Mouse (Mus musculus) lung, embryonic 15.5 days (tissue): Measurements from ENCODE around the gene Cnmd. TPM values are rescaled to one million over a fixed set of nuclear protein-coding genes. Genes with fewer than 3 reads are reported as not detected.

Experiments used
- ATAC-seq: fragments of 200-750 bp; cut with Nextera tagmentation; 2 replicates; pipeline ENCODE4 v1.8.0; 2017; ENCODE audit warnings: moderate number of reproducible peaks, borderline replicate concordance; ENCODE audit not compliant: low FRiP score, low TSS enrichment; ENCODE audit errors: extremely low read depth
- H3K27ac ChIP-seq: fragments of 300-500 bp; sonication (generic); 2 replicates; pipeline ENCODE4 v1.5.1; 2015; ENCODE audit warnings: moderate library complexity, mild to moderate bottlenecking, inconsistent platforms
- H3K27me3 ChIP-seq: fragments of 300-500 bp; sonication (generic); 2 replicates; pipeline ENCODE4 v1.6.1; 2015; ENCODE audit warnings: inconsistent platforms
- H3K36me3 ChIP-seq: fragments of 300-500 bp; sonication (generic); 2 replicates; pipeline ENCODE4 v1.6.1; 2015; ENCODE audit warnings: inconsistent platforms
- H3K4me1 ChIP-seq: fragments of 300-500 bp; sonication (generic); 2 replicates; pipeline ENCODE4 v1.6.1; 2015; ENCODE audit warnings: inconsistent platforms
- H3K4me2 ChIP-seq: fragments of 300-500 bp; sonication (generic); 2 replicates; pipeline ENCODE4 v1.6.1; 2015; ENCODE audit warnings: inconsistent platforms, mild to moderate bottlenecking, moderate library complexity
- H3K4me3 ChIP-seq: fragments of 300-500 bp; sonication (generic); 2 replicates; pipeline ENCODE4 v1.5.1; 2015; ENCODE audit warnings: mild to moderate bottlenecking, inconsistent platforms
- H3K9ac ChIP-seq: fragments of 300-500 bp; sonication (generic); 2 replicates; pipeline ENCODE4 v1.6.1; 2015; ENCODE audit warnings: inconsistent platforms
- H3K9me3 ChIP-seq: fragments of 300-500 bp; sonication (generic); 2 replicates; pipeline ENCODE4 v1.6.1; 2016; ENCODE audit warnings: inconsistent platforms
- WGBS: fragments of 180-500 bp; shearing (Covaris S2); methylation state at CpG from one replicate; pipeline ENCODE4 v1.1.7; 2015; 5-methylcytosine and 5-hydroxymethylcytosine counted together
- polyA plus RNA-seq: library from polyadenylated mRNA; unstranded; fragments of >200 nt; fragmentation: Nextera tagmentation; extraction: Ambion mirVana; gene quantifications from 2 replicates; pipeline ENCODE4 v1.2.1, GENCODE M21; 2015

Gene Cnmd
- polyA plus RNA-seq, 1 experiment from 2014 or later = 11.5 TPM

DNA sequence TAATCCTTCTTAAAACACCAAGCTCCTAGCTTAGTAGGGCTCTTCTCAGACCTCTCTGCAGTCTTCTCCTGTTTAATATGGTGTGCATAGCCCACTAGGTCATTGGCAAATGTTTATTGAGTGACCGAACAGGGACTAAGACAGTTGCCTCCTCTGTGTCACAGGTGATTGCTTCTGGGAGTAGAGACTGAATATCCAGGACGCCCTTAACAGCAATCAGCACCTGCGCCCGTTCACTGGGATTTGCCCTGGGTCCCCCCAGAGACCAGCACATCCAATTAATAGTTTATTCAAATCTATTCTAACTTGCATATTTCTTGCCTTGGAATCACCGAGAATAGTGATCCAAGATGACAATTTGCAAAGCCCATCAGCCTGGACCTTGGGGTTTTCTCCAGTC lies 10.6 kb upstream of the Cnmd start:
- H3K4me2 ChIP-seq = no peak overlapping the region
- 78% methylated on average over 5 of the region's 5 CpGs for WGBS
- no peak overlapping the region for H3K27ac ChIP-seq
- H3K27me3 ChIP-seq = no peaks in the 10 kb centered on the region
- H3K9ac ChIP-seq = no peak overlapping the region
- no peak for ATAC-seq
- no peaks in the 10 kb centered on the region for H3K36me3 ChIP-seq
- no peaks in the 10 kb centered on the region for H3K9me3 ChIP-seq
- H3K4me1 ChIP-seq = peaks cover 7% of the 10 kb centered on the region; the same call in 1 of the 2 replicates
- H3K4me3 ChIP-seq = no peak overlapping the region

DNA sequence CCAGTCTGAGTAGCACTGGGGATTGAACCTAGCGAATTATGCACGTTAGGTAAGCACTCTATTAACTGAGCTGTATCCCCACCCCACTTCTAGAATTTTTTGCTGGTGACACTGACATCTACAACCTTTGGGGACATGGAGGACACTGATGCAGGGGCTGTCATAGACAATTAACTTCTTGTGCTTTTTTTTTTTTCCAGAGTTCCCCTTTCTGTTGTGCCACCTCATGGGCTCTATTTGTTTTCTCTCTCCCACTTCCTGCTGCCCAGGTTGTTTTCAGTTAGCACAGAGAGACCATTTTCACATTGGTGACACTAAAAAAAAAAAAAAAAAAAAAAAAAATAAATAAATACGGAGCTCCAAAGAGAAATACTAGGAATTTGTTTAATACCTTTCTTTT lies 9.0 kb upstream of the Cnmd start:
- WGBS = 90% methylated on average over 3 of the region's 3 CpGs
- Histone ChIP-seq H3K4me3 (no peak overlapping the region), H3K4me2 (no peak overlapping the region), H3K4me1 (no peaks in the 10 kb centered on the region), H3K27ac (no peak overlapping the region), H3K9me3 (no peaks in the 10 kb centered on the region), H3K9ac (no peak overlapping the region), H3K36me3 (no peaks in the 10 kb centered on the region), H3K27me3 (no peaks in the 10 kb centered on the region)
- no peak for ATAC-seq

DNA sequence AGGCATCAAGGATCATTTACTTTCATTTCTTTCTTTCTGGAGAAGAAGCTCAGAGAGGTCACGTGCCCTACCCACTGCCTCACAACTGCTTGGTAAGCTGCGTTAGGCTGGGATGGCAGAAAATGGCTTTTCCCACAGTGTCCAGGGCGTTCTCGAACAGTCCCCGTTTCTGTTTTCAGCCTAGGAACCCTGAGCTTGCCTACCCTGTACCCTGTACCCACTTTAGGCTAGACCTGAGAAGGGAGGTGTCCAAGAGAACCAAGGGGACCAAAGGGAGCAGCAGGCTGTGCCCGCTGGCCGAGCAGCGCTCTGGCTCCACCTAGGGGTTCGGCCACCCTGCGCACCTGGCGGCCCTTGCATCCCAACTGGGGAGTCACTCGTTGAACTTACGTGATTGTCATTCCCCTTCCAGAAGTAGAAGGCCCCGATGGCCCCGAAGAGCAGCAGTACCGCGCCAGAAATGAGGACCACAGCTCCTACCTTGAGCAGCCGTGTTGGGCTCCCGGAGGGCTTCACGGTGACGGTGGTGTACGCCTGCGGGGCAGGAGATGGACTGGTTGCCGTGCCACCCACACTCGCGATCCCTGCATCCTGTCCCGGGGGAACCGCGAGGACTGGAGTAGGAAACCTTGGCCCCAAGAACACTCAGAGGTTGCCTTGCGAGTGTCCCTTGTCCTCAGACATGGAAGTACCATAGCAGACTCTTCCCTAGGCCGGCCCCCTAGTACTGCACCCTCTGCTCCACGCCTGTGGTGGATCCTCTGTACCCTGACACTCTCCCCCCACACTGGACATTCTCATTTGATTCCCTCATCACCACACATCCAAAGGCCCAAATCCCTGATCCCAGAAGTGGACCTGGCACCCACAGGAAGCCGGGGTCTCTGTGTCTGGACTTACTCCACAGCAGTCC lies 709 bp downstream of the Cnmd start:
- Histone ChIP-seq H3K27ac (peak overlapping the region; percentile 72), H3K9ac (no peak overlapping the region), H3K36me3 (no peaks in the 10 kb centered on the region), H3K9me3 (no peaks in the 10 kb centered on the region), H3K27me3 (no peaks in the 10 kb centered on the region), H3K4me3 (peak overlapping the region; percentile 32), H3K4me1 (0 out of 2 replicates have a peak, but pooled peaks cover 3% of the 10 kb centered on the region), H3K4me2 (peak overlapping the region; percentile 56)
- peak; percentile 79 for ATAC-seq
- WGBS = 15% methylated on average over 33 of the region's 33 CpGs

DNA sequence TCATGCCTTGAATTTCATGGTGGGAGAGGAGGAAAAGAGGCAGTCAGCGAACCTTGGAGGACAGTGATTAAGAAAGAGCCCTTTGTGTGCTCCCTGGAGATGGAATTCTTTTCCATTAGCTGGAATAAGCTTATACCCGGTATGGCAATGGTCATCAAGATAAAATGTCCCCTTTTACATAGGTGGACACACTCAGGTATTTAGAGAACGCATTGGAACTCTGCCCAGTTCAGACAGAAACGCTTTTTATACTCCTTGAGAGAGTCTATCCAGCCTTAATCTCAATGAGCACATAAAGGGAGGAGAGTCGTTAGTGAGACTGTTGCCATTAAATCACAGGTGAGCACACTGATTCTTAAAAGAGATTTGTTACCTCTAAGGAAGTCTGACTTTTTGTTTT lies 1.5 kb downstream of the Cnmd start:
- ATAC-seq = peak; percentile 78; the same call in 1 of the 2 replicates
- H3K36me3 ChIP-seq = no peaks in the 10 kb centered on the region
- H3K9me3 ChIP-seq = no peaks in the 10 kb centered on the region
- H3K9ac ChIP-seq = no peak overlapping the region
- no peaks in the 10 kb centered on the region for H3K27me3 ChIP-seq
- H3K4me2 ChIP-seq = peak overlapping the region; percentile 56
- WGBS = 39% methylated on average over 5 of the region's 5 CpGs
- H3K4me1 ChIP-seq = 0 out of 2 replicates have a peak, but pooled peaks cover 3% of the 10 kb centered on the region
- H3K27ac ChIP-seq = peak overlapping the region; percentile 72
- H3K4me3 ChIP-seq = no peak overlapping the region

DNA sequence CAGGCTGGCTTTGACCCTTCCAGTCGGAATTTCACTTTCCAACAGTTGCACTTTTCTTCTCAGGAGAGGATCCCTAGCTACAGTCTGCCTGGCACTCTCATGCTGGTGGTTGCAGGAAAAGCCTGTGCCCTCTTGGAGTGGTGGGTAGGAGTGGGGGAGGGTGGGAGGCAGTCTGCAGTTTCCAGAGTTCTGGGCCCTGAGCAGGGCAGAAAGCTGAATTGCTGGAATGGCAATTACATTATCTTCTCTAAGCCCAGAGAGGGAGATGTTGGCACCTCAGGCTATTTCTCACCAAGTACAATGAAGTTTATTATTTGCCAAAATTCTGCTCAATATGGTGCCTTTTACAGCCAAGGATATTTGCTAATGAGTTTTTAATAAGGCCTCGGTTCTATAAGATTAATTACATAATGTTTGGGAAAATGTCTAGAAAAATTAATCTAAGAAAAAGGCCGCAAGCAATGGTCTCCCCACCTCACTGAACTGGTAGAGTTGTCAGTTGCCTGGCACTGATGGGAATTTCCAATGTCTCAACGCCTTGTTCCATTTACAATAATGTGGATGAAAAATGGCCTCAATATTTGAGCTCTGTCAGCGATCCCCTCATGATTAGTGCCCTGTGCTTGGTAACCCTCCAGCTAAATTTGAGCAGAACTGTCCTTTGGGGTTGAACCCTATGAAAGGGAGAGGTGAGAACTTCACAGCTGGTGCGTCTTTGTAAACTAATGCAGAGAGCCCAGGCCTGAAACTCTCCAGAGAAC lies 3.0 kb downstream of the Cnmd start:
- WGBS = 76% methylated on average over 6 of the region's 6 CpGs
- H3K27ac ChIP-seq = no peak overlapping the region

DNA sequence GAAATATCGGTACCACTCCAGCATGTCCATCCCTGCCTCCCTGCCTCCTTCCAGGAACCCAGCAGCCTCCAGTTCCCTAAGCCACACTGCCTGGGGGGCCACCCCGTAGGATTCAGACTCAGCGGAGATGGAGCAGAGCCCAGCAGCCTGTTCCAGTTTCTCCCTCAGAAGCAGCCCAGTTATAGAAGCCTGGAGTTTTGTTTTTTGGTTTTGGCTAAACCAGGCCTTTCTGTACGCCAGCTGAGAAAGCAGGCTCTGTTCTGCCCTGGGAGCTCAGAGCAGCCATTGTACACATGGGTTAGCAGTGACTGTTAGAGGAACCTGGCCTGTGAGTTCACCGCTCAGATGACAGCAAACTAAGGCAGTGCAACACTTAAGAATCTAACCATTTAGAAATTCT lies 3.7 kb downstream of the Cnmd start:
- no peak for ATAC-seq
- Histone ChIP-seq H3K4me2 (no peak overlapping the region), H3K9me3 (no peaks in the 10 kb centered on the region), H3K36me3 (no peaks in the 10 kb centered on the region), H3K9ac (no peak overlapping the region), H3K4me1 (0 out of 2 replicates have a peak, but pooled peaks cover 3% of the 10 kb centered on the region), H3K4me3 (no peak overlapping the region), H3K27me3 (no peaks in the 10 kb centered on the region), H3K27ac (no peak overlapping the region)
- 72% methylated on average over 5 of the region's 5 CpGs for WGBS

More for the DNA sequence above, 3.0 kb downstream of the Cnmd start:
- Histone ChIP-seq H3K9me3 (no peaks in the 10 kb centered on the region), H3K4me3 (no peak overlapping the region), H3K27me3 (no peaks in the 10 kb centered on the region), H3K36me3 (no peaks in the 10 kb centered on the region), H3K9ac (no peak overlapping the region), H3K4me2 (no peak overlapping the region), H3K4me1 (0 out of 2 replicates have a peak, but pooled peaks cover 3% of the 10 kb centered on the region)
- no peak for ATAC-seq

DNA sequence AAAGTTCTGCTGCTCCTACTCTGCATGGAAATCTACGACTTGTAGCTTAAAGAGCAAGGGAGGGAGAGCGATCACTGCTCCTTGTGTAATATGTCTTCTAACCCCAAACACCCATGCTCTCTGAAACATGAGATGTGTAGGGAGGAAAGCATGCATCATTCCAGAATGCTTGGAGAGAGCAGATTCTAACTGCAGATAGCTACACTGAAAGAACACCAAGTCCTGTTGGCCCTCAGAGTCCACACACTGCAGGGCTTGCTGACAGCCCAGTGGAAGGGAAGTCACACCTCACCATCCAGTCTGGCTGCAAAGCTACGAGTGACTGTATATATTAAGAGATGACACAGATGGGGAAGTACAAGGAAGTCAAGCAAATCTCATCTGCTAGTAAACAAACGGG lies 9.3 kb downstream of the Cnmd start:
- 36% methylated on average over 4 of the region's 4 CpGs for WGBS
- no peak overlapping the region for H3K9ac ChIP-seq
- no peak overlapping the region for H3K4me3 ChIP-seq
- H3K27ac ChIP-seq = no peak overlapping the region
- H3K36me3 ChIP-seq = no peaks in the 10 kb centered on the region
- H3K27me3 ChIP-seq = no peaks in the 10 kb centered on the region
- H3K9me3 ChIP-seq = no peaks in the 10 kb centered on the region
- no peak overlapping the region for H3K4me2 ChIP-seq
- peak; percentile 82; the same call in 1 of the 2 replicates for ATAC-seq
- peaks cover 7% of the 10 kb centered on the region; the same call in 1 of the 2 replicates for H3K4me1 ChIP-seq

DNA sequence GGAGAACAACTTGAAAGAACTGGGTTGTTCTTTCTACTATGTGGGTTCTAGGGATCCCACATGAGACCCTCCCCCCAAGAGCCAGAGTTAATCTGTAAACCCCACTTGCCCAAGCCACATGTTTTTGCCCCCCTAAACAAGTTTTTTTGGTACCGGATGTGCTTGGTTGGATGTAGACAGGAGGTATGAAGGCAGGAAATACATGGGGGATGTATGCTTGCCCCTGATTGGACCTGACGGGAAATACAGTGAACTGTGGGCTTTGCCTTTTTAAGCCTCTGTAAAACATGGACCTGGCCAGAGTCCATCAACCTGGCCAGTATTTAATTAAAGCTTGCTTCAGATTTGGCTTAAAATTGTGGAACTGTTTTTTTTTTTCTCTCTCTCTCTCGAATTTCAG lies 12.3 kb downstream of the Cnmd start:
- H3K4me1 ChIP-seq = peaks cover 7% of the 10 kb centered on the region; the same call in 1 of the 2 replicates
- H3K27me3 ChIP-seq = peaks cover 9% of the 10 kb centered on the region; the same call in 1 of the 2 replicates
- no peaks in the 10 kb centered on the region for H3K9me3 ChIP-seq
- no peak overlapping the region for H3K4me3 ChIP-seq
- WGBS = 47% methylated on average over 3 of the region's 3 CpGs
- H3K27ac ChIP-seq = no peak overlapping the region
- ATAC-seq = no peak
- H3K9ac ChIP-seq = no peak overlapping the region
- no peaks in the 10 kb centered on the region for H3K36me3 ChIP-seq
- H3K4me2 ChIP-seq = no peak overlapping the region

DNA sequence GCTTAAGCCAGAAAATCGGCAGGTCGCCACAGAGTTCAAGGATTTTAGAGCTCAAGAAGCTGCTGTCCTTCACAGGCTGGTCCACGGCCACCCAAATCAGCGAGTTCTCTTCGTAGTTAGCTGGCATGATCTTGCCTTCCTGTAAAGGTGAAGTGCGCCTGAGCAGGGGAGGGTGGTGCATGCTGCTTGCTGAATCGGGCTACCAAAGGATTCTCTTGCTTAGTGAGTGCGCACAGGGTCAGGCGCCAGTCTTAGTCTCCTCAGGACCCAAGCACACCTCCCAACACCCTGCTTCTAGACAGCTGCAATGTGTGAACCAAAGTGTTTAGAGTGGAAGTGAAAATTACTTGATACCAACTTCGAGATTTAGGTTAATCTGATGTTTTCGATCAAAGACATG lies 16.6 kb downstream of the Cnmd start:
- ATAC-seq = no peak
- no peak overlapping the region for H3K4me2 ChIP-seq
- peaks cover 9% of the 10 kb centered on the region; the same call in 1 of the 2 replicates for H3K27me3 ChIP-seq
- H3K9ac ChIP-seq = no peak overlapping the region
- no peaks in the 10 kb centered on the region for H3K4me1 ChIP-seq
- 12% methylated on average over 11 of the region's 11 CpGs for WGBS
- H3K4me3 ChIP-seq = no peak overlapping the region
- H3K9me3 ChIP-seq = no peaks in the 10 kb centered on the region
- H3K36me3 ChIP-seq = no peaks in the 10 kb centered on the region
- no peak overlapping the region for H3K27ac ChIP-seq

DNA sequence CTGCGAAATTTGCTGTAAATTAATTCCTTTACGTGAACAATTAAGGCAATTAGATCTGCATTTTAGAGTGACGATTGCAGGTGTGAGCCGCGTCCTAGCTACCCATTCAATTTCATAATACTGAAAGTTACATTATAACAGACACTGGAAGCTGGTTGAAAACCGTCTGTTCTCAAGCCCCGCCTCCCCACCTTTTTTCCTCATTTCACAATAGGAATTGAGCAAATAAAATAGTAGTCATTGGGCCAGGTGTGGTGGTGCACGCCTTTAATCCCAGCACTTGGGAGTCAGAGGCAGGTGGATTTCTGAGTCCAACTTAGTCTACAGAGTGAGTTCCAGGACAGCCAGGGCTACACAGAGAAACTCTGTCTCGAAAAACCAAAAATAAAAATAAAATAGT lies 19.9 kb downstream of the Cnmd start:
- peaks cover 9% of the 10 kb centered on the region; the same call in 1 of the 2 replicates for H3K27me3 ChIP-seq
- H3K9me3 ChIP-seq = no peaks in the 10 kb centered on the region
- H3K9ac ChIP-seq = no peak overlapping the region
- ATAC-seq = no peak
- H3K4me1 ChIP-seq = no peaks in the 10 kb centered on the region
- H3K4me2 ChIP-seq = no peak overlapping the region
- 71% methylated on average over 9 of the region's 9 CpGs for WGBS
- no peak overlapping the region for H3K4me3 ChIP-seq
- no peaks in the 10 kb centered on the region for H3K36me3 ChIP-seq
- H3K27ac ChIP-seq = no peak overlapping the region

DNA sequence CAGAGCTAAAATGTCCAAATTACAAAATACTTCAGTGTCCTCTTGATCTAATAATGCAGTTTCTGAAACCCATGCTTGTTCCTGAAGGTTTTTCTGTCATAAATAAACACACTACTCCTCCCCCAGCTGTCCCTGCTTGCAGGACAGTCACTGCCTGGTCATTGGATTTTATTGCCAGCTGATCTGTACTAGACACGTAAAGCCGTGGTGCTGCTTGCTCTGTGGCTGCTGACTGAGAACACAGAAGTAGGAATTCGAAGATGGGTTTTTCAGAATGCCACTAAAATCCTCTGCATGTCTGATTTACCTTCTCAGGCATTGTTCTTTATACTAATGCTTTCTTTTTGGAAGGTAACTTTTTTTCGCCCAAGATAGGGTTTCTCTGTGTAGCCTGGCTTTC lies 25.2 kb downstream of the Cnmd start:
- H3K27me3 ChIP-seq = no peaks in the 10 kb centered on the region
- H3K9me3 ChIP-seq = no peaks in the 10 kb centered on the region
- 0 out of 2 replicates have a peak, but pooled peaks cover 4% of the 10 kb centered on the region for H3K36me3 ChIP-seq
- no peak for ATAC-seq
- no peak overlapping the region for H3K9ac ChIP-seq
- H3K4me2 ChIP-seq = no peak overlapping the region
- WGBS = 59% methylated on average over 4 of the region's 4 CpGs
- H3K4me1 ChIP-seq = no peaks in the 10 kb centered on the region
- H3K27ac ChIP-seq = no peak overlapping the region
- no peak overlapping the region for H3K4me3 ChIP-seq

DNA sequence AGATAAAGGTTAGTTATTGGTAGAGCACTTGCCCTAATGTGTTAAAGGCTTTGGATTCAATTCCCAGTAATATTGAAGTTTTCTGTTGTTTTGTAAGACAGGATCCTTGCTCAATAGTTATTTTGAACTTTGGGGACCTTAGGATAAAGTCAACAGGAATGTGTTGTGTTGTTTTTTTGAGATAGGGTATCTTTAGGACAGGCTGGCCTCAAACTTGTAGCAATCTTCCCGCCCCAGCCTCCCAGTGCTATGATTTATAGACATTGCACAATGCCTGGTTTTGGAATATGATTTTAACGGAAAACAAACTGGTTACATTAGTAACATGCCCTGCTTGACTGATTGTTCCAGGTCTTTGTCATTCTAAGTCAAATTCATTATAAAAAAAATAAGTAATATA lies 28.8 kb downstream of the Cnmd start:
- H3K27me3 ChIP-seq = no peaks in the 10 kb centered on the region
- WGBS = 89% methylated on average over 2 of the region's 2 CpGs

More for the DNA sequence above, 28.8 kb downstream of the Cnmd start:
- no peak overlapping the region for H3K4me3 ChIP-seq
- no peaks in the 10 kb centered on the region for H3K4me1 ChIP-seq
- no peak overlapping the region for H3K27ac ChIP-seq
- no peak overlapping the region for H3K9ac ChIP-seq
- no peak for ATAC-seq
- H3K4me2 ChIP-seq = no peak overlapping the region
- H3K36me3 ChIP-seq = peaks cover 14% of the 10 kb centered on the region
- H3K9me3 ChIP-seq = no peaks in the 10 kb centered on the region
